Mouse (Mus musculus) small intestine, adult 2 months (tissue): Measurements from ENCODE around the gene Atg4a.

Source experiments
- CTCF ChIP-seq: fragments of 200-500 bp; IDR thresholded peaks from 2 replicates; pipeline ENCODE4 v1.5.1; 2012; ENCODE audit warnings: low read depth, mild to moderate bottlenecking, control low read depth, inconsistent platforms, low read length, moderate library complexity, mixed read lengths; ENCODE audit not compliant: insufficient replicate concordance, insufficient read length; ENCODE audit errors: extremely low read depth
- POLR2A ChIP-seq: fragments of 200-500 bp; IDR thresholded peaks from 2 replicates; pipeline ENCODE4 v1.6.1; 2012; ENCODE audit warnings: low read depth, mild to moderate bottlenecking, control low read depth, inconsistent platforms, low read length, moderate library complexity

DNA sequence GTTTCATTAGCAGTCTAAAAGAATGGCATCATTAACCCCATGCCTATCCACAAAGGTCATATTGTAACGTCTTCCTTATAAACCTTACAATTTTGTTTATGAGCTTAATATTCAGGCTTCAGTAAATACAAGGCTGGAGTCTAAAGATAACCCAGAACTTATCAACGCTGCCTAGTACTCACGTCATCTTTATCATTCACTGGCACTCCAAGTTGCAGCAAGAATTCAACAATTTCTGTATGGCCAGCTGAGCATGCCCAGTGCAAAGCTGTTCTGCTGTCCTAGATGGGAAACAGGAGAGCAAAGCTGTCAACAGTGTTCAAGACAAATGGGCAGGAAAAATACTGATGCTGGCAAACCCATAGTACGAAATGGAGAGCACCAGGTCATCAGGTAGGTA, 3.1 kb upstream of the Atg4a start:
- TF ChIP-seq CTCF (no peak), POLR2A (no peak)
